Mouse (Mus musculus) heart, adult 2 months (tissue): ENCODE measurements at regions not wholly inside any gene's neighbourhood (a gene's known extent, or its start where the extent isn't known, plus 50 kb on each side); places are given as distances from the start of the nearest gene placed in this dataset.

Experiments used
- DNase-seq, 2 experiments: peaks; one replicate each; pipeline ENCODE4 v3.0.0; 2021
- H3K27ac ChIP-seq: fragments of 200-600 bp; 2 replicates; pipeline ENCODE4 v1.8.1; 2022
- H3K27me3 ChIP-seq: fragments of 200-500 bp; 2 replicates; pipeline ENCODE4 v1.6.1; 2012; ENCODE audit warnings: mild to moderate bottlenecking, low read length, inconsistent platforms, mixed read lengths; ENCODE audit not compliant: control insufficient read depth, insufficient read depth
- H3K36me3 ChIP-seq: fragments of 200-500 bp; 2 replicates; pipeline ENCODE4 v1.6.1; 2012; ENCODE audit warnings: low read length, inconsistent platforms; ENCODE audit not compliant: control insufficient read depth, insufficient read depth
- H3K4me1 ChIP-seq: fragments of 200-500 bp; 2 replicates; pipeline ENCODE4 v1.6.1; 2011; ENCODE audit warnings: low read length; ENCODE audit not compliant: control insufficient read depth, insufficient read depth
- H3K4me3 ChIP-seq: fragments of 200-600 bp; 2 replicates; pipeline ENCODE4 v1.8.1; 2022
- H3K79me2 ChIP-seq: fragments of 200-500 bp; replicated peaks from 2 replicates; pipeline ENCODE4 v1.6.1; 2012; ENCODE audit warnings: mild to moderate bottlenecking, inconsistent platforms, low read length, moderate library complexity, mixed read lengths; ENCODE audit not compliant: control insufficient read depth, insufficient read depth
- H3K9ac ChIP-seq: fragments of 200-500 bp; 2 replicates; pipeline ENCODE4 v1.6.1; 2012; ENCODE audit warnings: low read depth, mild to moderate bottlenecking, control low read depth, inconsistent platforms, low read length, mixed read lengths
- CTCF ChIP-seq: fragments of 200-600 bp; IDR thresholded peaks from 2 replicates; pipeline ENCODE4 v1.8.1; 2022; ENCODE audit warnings: antibody characterized with exemption, mild to moderate bottlenecking, moderate library complexity
- EP300 ChIP-seq: fragments of 200-500 bp; IDR thresholded peaks from 2 replicates; pipeline ENCODE4 v1.6.1; 2011; ENCODE audit warnings: low read depth, low read length, control low read depth; ENCODE audit not compliant: insufficient read depth
- POLR2A ChIP-seq: fragments of 200-500 bp; IDR thresholded peaks from 2 replicates; pipeline ENCODE4 v1.6.1; 2011; ENCODE audit warnings: mild to moderate bottlenecking, low read depth, low read length, control low read depth; ENCODE audit not compliant: insufficient read depth
- WGBS: fragments of 180-500 bp; shearing (Covaris S2); methylation state at CpG from one replicate; pipeline ENCODE4 v1.1.7; 2018; 5-methylcytosine and 5-hydroxymethylcytosine counted together
- intact Hi-C: fragments of 180-260 bp; cut with DNase I; formaldehyde crosslinking; loops from one replicate; pipeline ENCODE4 v1.15.1; 2025

GRCm38 (mm10) chr11:31815855-31816488 lies 56.0 kb upstream of the Cpeb4 start:
- no peak for DNase-seq
- no peaks in the 10 kb centered on the region for H3K27me3 ChIP-seq
- H3K79me2 ChIP-seq, result no peaks in the 10 kb centered on the region
- H3K4me3 ChIP-seq, result no peak overlapping the region
- intact Hi-C loops, result no loop called here
- no peak overlapping the region for H3K27ac ChIP-seq
- H3K4me1 ChIP-seq, result peaks cover 3% of the 10 kb centered on the region
- no peaks in the 10 kb centered on the region for H3K36me3 ChIP-seq
- TF ChIP-seq POLR2A, result no peak
- no peak for TF ChIP-seq CTCF
- TF ChIP-seq EP300, result no peak
- WGBS, result 87% methylated on average over 12 of the region's 12 CpGs
- H3K9ac ChIP-seq, result no peak overlapping the region

GRCm38 (mm10) chr11:31818032-31818431 lies 54.0 kb upstream of the Cpeb4 start:
- Histone ChIP-seq H3K4me1 (no peaks in the 10 kb centered on the region; the same call in 1 of the 2 replicates), H3K27me3 (no peaks in the 10 kb centered on the region)
- DNase-seq, result no peak

GRCm38 (mm10) chr11:31819964-31820363 lies 52.0 kb upstream of the Cpeb4 start:
- Histone ChIP-seq H3K27ac (no peak overlapping the region), H3K27me3 (no peaks in the 10 kb centered on the region), H3K4me1 (no peaks in the 10 kb centered on the region; the same call in none of the 2 replicates), H3K9ac (no peak overlapping the region), H3K4me3 (no peak overlapping the region), H3K79me2 (no peaks in the 10 kb centered on the region), H3K36me3 (no peaks in the 10 kb centered on the region)
- WGBS, result 73% methylated on average over 4 of the region's 4 CpGs
- intact Hi-C loops, result no loop called here
- no peak for TF ChIP-seq CTCF
- TF ChIP-seq EP300, result no peak
- no peak for TF ChIP-seq POLR2A
- no peak for DNase-seq

More at GRCm38 (mm10) chr11:31818032-31818431, 54.0 kb upstream of the Cpeb4 start:
- no peak overlapping the region for H3K9ac ChIP-seq
- H3K4me3 ChIP-seq, result no peak overlapping the region
- 87% methylated on average over 7 of the region's 7 CpGs for WGBS
- TF ChIP-seq POLR2A, result no peak
- TF ChIP-seq EP300, result no peak
- TF ChIP-seq CTCF, result no peak
- no peaks in the 10 kb centered on the region for H3K36me3 ChIP-seq
- no peak overlapping the region for H3K27ac ChIP-seq
- H3K79me2 ChIP-seq, result no peaks in the 10 kb centered on the region
- intact Hi-C loops, result no loop called here

GRCm38 (mm10) chr11:31821479-31822411 lies 50.3 kb upstream of the Cpeb4 start:
- Histone ChIP-seq H3K79me2 (no peaks in the 10 kb centered on the region), H3K36me3 (no peaks in the 10 kb centered on the region), H3K27me3 (no peaks in the 10 kb centered on the region), H3K9ac (no peak overlapping the region), H3K27ac (no peak overlapping the region), H3K4me1 (no peaks in the 10 kb centered on the region; the same call in none of the 2 replicates), H3K4me3 (no peak overlapping the region)
- intact Hi-C loops, result no loop called here
- no peak for TF ChIP-seq EP300
- no peak for TF ChIP-seq POLR2A
- TF ChIP-seq CTCF, result no peak
- no peak for DNase-seq
- 64% methylated on average over 12 of the region's 12 CpGs for WGBS
